Mouse (Mus musculus): Measurements from ENCODE around the gene Wt1. TPM values are rescaled to one million over a fixed set of nuclear protein-coding genes. Genes with fewer than 3 reads are reported as not detected.

Wt1 gene
- polyA plus RNA-seq, 1 experiment from 2014 or later: 164 TPM

- H3K9ac ChIP-seq (ENCODE audit: low read depth, low read length): no peak overlapping the region
- no peak overlapping the region for H3K4me2 ChIP-seq (replicated peaks; ENCODE audit: low read depth, low read length)
- no peak for ATAC-seq (ENCODE audit: low FRiP score, low TSS enrichment)
- H3K36me3 ChIP-seq (ENCODE audit: control insufficient read depth, insufficient read depth, low read length): no peaks in the 10 kb centered on the region
- no peaks in the 10 kb centered on the region for H3K9me3 ChIP-seq (ENCODE audit: control insufficient read depth, low read length)
- H3K4me3 ChIP-seq (ENCODE audit: low read length): no peak overlapping the region
- H3K4me1 ChIP-seq (ENCODE audit: control insufficient read depth, insufficient read depth, low read length): no peaks in the 10 kb centered on the region
- WGBS: 94% methylated on average over 3 of the region's 3 CpGs
- H3K27me3 ChIP-seq (ENCODE audit: control insufficient read depth, insufficient read depth, low read length): no peaks in the 10 kb centered on the region
- H3K27ac ChIP-seq (ENCODE audit: low read depth, low read length): no peak overlapping the region
Observed at GRCm38 (mm10) chr2:105185140-105185539, 58.8 kb downstream of the Wt1 start.

DNA sequence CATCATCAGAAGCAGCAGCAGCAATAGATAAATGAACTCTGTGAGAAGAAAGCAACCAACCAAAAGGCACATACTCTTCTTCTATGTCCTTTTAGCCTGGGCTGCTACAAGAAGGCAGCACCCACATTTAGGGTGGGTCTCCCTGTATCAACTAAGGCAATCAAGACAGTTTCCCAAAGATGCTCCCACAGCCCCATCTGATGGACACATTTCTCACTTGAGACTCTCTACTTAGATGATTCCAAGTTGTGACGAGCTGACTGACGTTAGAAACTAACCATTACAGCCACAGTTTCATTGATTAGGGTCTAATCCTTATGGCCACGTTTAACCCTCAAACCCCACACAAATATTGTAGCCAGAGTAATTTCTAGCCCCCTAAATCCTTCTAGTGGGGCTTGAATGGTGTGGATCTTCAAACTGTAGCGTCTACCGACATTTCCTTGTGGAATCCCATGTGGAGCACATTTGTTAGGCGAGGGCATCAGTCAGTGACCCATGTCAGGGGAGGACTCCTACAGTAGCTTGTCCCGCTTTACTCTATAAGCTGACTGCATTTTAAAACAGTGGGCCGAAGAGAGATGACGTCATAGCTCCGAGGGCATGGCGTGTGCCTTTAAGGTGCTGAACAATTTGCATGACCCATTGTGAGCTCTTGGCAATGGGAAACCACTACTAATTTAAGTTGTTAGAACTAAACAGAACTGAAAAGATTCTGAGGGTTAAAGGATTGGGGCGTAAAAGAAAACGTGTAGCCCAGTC is 59.6 kb downstream of the Wt1 start:
- H3K4me1 ChIP-seq (ENCODE audit: control insufficient read depth, insufficient read depth, low read length): no peaks in the 10 kb centered on the region
- ATAC-seq (ENCODE audit: low FRiP score, low TSS enrichment): no peak
- no peak overlapping the region for H3K4me2 ChIP-seq (replicated peaks; ENCODE audit: low read depth, low read length)
- H3K36me3 ChIP-seq (ENCODE audit: control insufficient read depth, insufficient read depth, low read length): no peaks in the 10 kb centered on the region
- no peak overlapping the region for H3K4me3 ChIP-seq (ENCODE audit: low read length)
- no peaks in the 10 kb centered on the region for H3K9me3 ChIP-seq (ENCODE audit: control insufficient read depth, low read length)
- no peaks in the 10 kb centered on the region for H3K27me3 ChIP-seq (ENCODE audit: control insufficient read depth, insufficient read depth, low read length)
- no peak overlapping the region for H3K9ac ChIP-seq (ENCODE audit: low read depth, low read length)
- WGBS: 71% methylated on average over 13 of the region's 13 CpGs
- no peak overlapping the region for H3K27ac ChIP-seq (ENCODE audit: low read depth, low read length)

GRCm38 (mm10) chr2:105186591-105186990 is 60.3 kb downstream of the Wt1 start:
- no peaks in the 10 kb centered on the region for H3K27me3 ChIP-seq (ENCODE audit: control insufficient read depth, insufficient read depth, low read length)

DNA sequence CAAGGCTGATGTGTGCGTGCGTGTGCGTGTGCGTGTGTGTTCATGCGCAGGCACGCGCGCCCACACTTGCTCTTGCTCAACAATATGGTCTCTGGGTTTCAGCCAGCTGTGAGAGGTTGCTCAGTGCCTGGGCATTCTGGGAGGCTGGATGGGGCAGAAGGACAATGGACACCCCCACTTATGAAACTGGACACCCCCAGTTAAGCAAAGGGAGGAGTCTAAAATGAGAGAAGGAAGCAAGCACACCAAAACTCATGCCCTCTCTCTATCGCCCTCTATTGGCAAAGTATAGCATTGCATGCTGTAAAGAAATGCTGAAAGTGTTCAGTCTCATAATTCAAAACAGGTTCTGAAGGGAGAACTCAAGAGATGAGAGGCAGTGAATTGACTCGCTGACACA is 61.9 kb downstream of the Wt1 start:
- no peak overlapping the region for H3K4me3 ChIP-seq (ENCODE audit: low read length)
- no peaks in the 10 kb centered on the region for H3K4me1 ChIP-seq (ENCODE audit: control insufficient read depth, insufficient read depth, low read length)
- H3K27ac ChIP-seq (ENCODE audit: low read depth, low read length): no peak overlapping the region
- no peak overlapping the region for H3K4me2 ChIP-seq (replicated peaks; ENCODE audit: low read depth, low read length)
- H3K36me3 ChIP-seq (ENCODE audit: control insufficient read depth, insufficient read depth, low read length): no peaks in the 10 kb centered on the region
- H3K9me3 ChIP-seq (ENCODE audit: control insufficient read depth, low read length): no peaks in the 10 kb centered on the region
- WGBS: 81% methylated on average over 10 of the region's 10 CpGs
- H3K27me3 ChIP-seq (ENCODE audit: control insufficient read depth, insufficient read depth, low read length): no peaks in the 10 kb centered on the region
- ATAC-seq (ENCODE audit: low FRiP score, low TSS enrichment): no peak
- no peak overlapping the region for H3K9ac ChIP-seq (ENCODE audit: low read depth, low read length)

More at GRCm38 (mm10) chr2:105186591-105186990, 60.3 kb downstream of the Wt1 start:
- Histone ChIP-seq H3K4me1 (ENCODE audit: control insufficient read depth, insufficient read depth, low read length) (no peaks in the 10 kb centered on the region), H3K9ac (ENCODE audit: low read depth, low read length) (no peak overlapping the region), H3K27ac (ENCODE audit: low read depth, low read length) (no peak overlapping the region), H3K36me3 (ENCODE audit: control insufficient read depth, insufficient read depth, low read length) (no peaks in the 10 kb centered on the region), H3K9me3 (ENCODE audit: control insufficient read depth, low read length) (no peaks in the 10 kb centered on the region), H3K4me3 (ENCODE audit: low read length) (no peak overlapping the region), H3K4me2 (replicated peaks; ENCODE audit: low read depth, low read length) (no peak overlapping the region)
- WGBS: 49% methylated on average over 5 of the region's 5 CpGs
- no peak for ATAC-seq (ENCODE audit: low FRiP score, low TSS enrichment)

- Histone ChIP-seq H3K4me2 (replicated peaks; ENCODE audit: low read depth, low read length) (no peak overlapping the region), H3K9me3 (ENCODE audit: control insufficient read depth, low read length) (no peaks in the 10 kb centered on the region), H3K9ac (ENCODE audit: low read depth, low read length) (no peak overlapping the region), H3K4me1 (ENCODE audit: control insufficient read depth, insufficient read depth, low read length) (no peaks in the 10 kb centered on the region), H3K27ac (ENCODE audit: low read depth, low read length) (no peak overlapping the region), H3K27me3 (ENCODE audit: control insufficient read depth, insufficient read depth, low read length) (no peaks in the 10 kb centered on the region), H3K4me3 (ENCODE audit: low read length) (no peak overlapping the region), H3K36me3 (ENCODE audit: control insufficient read depth, insufficient read depth, low read length) (no peaks in the 10 kb centered on the region)
- no peak; the same call in 1 of the 2 replicates for ATAC-seq (ENCODE audit: low FRiP score, low TSS enrichment)
- 35% methylated on average over 5 of the region's 5 CpGs for WGBS
Observed at GRCm38 (mm10) chr2:105189352-105189751, 63.0 kb downstream of the Wt1 start.

- Histone ChIP-seq H3K4me1 (ENCODE audit: control insufficient read depth, insufficient read depth, low read length) (no peaks in the 10 kb centered on the region; the same call in 1 of the 2 replicates), H3K27me3 (ENCODE audit: control insufficient read depth, insufficient read depth, low read length) (no peaks in the 10 kb centered on the region), H3K4me3 (ENCODE audit: low read length) (no peak overlapping the region), H3K4me2 (replicated peaks; ENCODE audit: low read depth, low read length) (no peak overlapping the region), H3K9me3 (ENCODE audit: control insufficient read depth, low read length) (no peaks in the 10 kb centered on the region), H3K9ac (ENCODE audit: low read depth, low read length) (no peak overlapping the region), H3K27ac (ENCODE audit: low read depth, low read length) (no peak overlapping the region), H3K36me3 (ENCODE audit: control insufficient read depth, insufficient read depth, low read length) (no peaks in the 10 kb centered on the region)
- ATAC-seq (ENCODE audit: low FRiP score, low TSS enrichment): peak; percentile 64; the same call in 1 of the 2 replicates
- 6% methylated on average over 8 of the region's 8 CpGs for WGBS
Observed at GRCm38 (mm10) chr2:105200152-105200551, 73.8 kb downstream of the Wt1 start.

- Histone ChIP-seq H3K27ac (ENCODE audit: low read depth, low read length) (peak overlapping the region; percentile 53; the same call in 1 of the 2 replicates), H3K9ac (ENCODE audit: low read depth, low read length) (no peak overlapping the region), H3K36me3 (ENCODE audit: control insufficient read depth, insufficient read depth, low read length) (no peaks in the 10 kb centered on the region), H3K4me2 (replicated peaks; ENCODE audit: low read depth, low read length) (no peak overlapping the region), H3K4me3 (ENCODE audit: low read length) (no peak overlapping the region), H3K9me3 (ENCODE audit: control insufficient read depth, low read length) (no peaks in the 10 kb centered on the region), H3K4me1 (ENCODE audit: control insufficient read depth, insufficient read depth, low read length) (peaks cover 12% of the 10 kb centered on the region), H3K27me3 (ENCODE audit: control insufficient read depth, insufficient read depth, low read length) (no peaks in the 10 kb centered on the region)
- ATAC-seq (ENCODE audit: low FRiP score, low TSS enrichment): peak; percentile 95
- WGBS: 19% methylated on average over 9 of the region's 9 CpGs
Observed at GRCm38 (mm10) chr2:105206563-105207174, 80.3 kb downstream of the Wt1 start.

GRCm38 (mm10) chr2:105212839-105213238 is 86.5 kb downstream of the Wt1 start:
- ATAC-seq (ENCODE audit: low FRiP score, low TSS enrichment): no peak
- Histone ChIP-seq H3K4me3 (ENCODE audit: low read length) (no peak overlapping the region), H3K36me3 (ENCODE audit: control insufficient read depth, insufficient read depth, low read length) (no peaks in the 10 kb centered on the region), H3K4me1 (ENCODE audit: control insufficient read depth, insufficient read depth, low read length) (peaks cover 9% of the 10 kb centered on the region; the same call in 1 of the 2 replicates), H3K4me2 (replicated peaks; ENCODE audit: low read depth, low read length) (no peak overlapping the region), H3K9me3 (ENCODE audit: control insufficient read depth, low read length) (no peaks in the 10 kb centered on the region), H3K27ac (ENCODE audit: low read depth, low read length) (no peak overlapping the region), H3K27me3 (ENCODE audit: control insufficient read depth, insufficient read depth, low read length) (no peaks in the 10 kb centered on the region), H3K9ac (ENCODE audit: low read depth, low read length) (no peak overlapping the region)
- 63% methylated on average over 7 of the region's 7 CpGs for WGBS

DNA sequence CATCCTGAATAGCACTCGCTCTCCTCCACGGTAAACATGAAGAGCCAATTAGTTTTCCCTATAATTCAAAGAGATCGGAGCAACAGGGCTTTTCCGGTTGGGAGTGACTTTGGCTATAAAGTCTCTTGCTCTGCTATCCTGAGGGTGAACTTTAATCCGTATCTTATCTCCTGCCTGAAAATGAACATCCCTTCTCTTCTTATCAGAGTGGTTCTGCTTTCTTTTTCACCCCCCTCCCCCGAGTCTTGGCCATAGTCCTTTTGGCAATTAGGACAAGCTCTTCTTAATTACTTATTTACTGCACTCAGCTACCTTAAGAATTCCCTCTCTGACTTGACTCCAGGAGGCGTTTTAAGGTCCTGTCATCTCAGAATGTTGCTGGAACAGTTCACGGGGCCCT is 89.6 kb downstream of the Wt1 start:
- WGBS: 9% methylated on average over 8 of the region's 8 CpGs
- ATAC-seq (ENCODE audit: low FRiP score, low TSS enrichment): peak; percentile 36; the same call in 1 of the 2 replicates
- H3K9me3 ChIP-seq (ENCODE audit: control insufficient read depth, low read length): no peaks in the 10 kb centered on the region

More for the DNA sequence above, 89.6 kb downstream of the Wt1 start:
- H3K27ac ChIP-seq (ENCODE audit: low read depth, low read length): no peak overlapping the region
- peaks cover 12% of the 10 kb centered on the region; the same call in 1 of the 2 replicates for H3K4me1 ChIP-seq (ENCODE audit: control insufficient read depth, insufficient read depth, low read length)
- H3K27me3 ChIP-seq (ENCODE audit: control insufficient read depth, insufficient read depth, low read length): no peaks in the 10 kb centered on the region
- H3K4me2 ChIP-seq (replicated peaks; ENCODE audit: low read depth, low read length): no peak overlapping the region
- H3K4me3 ChIP-seq (ENCODE audit: low read length): no peak overlapping the region
- no peak overlapping the region for H3K9ac ChIP-seq (ENCODE audit: low read depth, low read length)
- H3K36me3 ChIP-seq (ENCODE audit: control insufficient read depth, insufficient read depth, low read length): no peaks in the 10 kb centered on the region

All from kidney, embryonic 14.5 days (tissue).